Mouse (Mus musculus): Measurements from ENCODE around the gene Tm9sf2. TPM values are rescaled to one million over a fixed set of nuclear protein-coding genes. Genes with fewer than 3 reads are reported as not detected.
"Not testable (repeated sequence)": the region's sequence is repeated elsewhere in the genome, so short reads cannot be mapped to it uniquely, and the experiment has no call there.

Gene Tm9sf2
- 54.0 and 163 TPM in 2 replicates for polyA plus RNA-seq (2012; ENCODE audit: insufficient read depth, low replicate concordance)

GRCm38 (mm10) chr14:122106822-122107468, at the start of gene Tm9sf2:
Gene Tm9sf2, plus strand, starts transcription at chr14:122107038.
- Histone ChIP-seq H3K27me3 (replicated peaks) (no peaks in the 10 kb centered on the region), H3K9me3 (0 out of 2 replicates have a peak, but pooled peaks cover 1% of the 10 kb centered on the region), H3K36me3 (replicated peaks; ENCODE audit: low read length) (peaks cover 29% of the 10 kb centered on the region), H3K4me1 (peaks cover 65% of the 10 kb centered on the region), H3K4me3 (replicated peaks) (peak within 1 kb of the TSS; percentile 97)
- TF ChIP-seq GATA1 (IDR thresholded peaks at IDR 0.05; ENCODE audit: borderline replicate concordance, low read length) (no peak), FLI1 (IDR thresholded peaks at IDR 0.05; ENCODE audit: low read length) (peak; percentile 38; the same call in 1 of the 2 replicates)

GRCm38 (mm10) chr14:122057941-122058346, 48.9 kb upstream of the Tm9sf2 start:
- H3K27me3 ChIP-seq (replicated peaks), result peaks cover 16% of the 10 kb centered on the region
- H3K9me3 ChIP-seq, result no peaks in the 10 kb centered on the region
- H3K4me1 ChIP-seq, result peaks cover 49% of the 10 kb centered on the region
- no peaks in the 10 kb centered on the region for H3K36me3 ChIP-seq (replicated peaks; ENCODE audit: low read length)
- TF ChIP-seq GATA1 (IDR thresholded peaks at IDR 0.05; ENCODE audit: borderline replicate concordance, low read length), result no peak
- no peak for TF ChIP-seq FLI1 (IDR thresholded peaks at IDR 0.05; ENCODE audit: low read length)
- H3K4me3 ChIP-seq (replicated peaks), result no peak overlapping the region

DNA sequence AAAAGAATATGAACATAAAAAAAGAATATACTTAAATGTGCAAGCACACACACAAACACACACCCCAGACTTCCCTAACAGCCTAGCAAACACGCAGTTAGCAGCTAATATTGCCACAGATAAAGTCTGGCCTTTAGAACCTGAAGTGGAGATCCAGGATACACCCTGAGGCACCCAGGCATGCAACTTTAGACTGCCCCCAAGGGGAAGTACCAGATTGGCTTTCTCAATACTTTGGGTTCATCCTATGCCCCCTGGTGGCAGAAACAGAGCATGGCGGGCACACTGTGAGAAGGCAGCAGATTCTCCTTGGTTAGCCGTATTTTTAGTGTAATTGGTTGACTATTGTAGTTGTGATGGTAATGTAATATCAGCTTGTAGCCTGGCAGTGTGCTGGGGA, 46.2 kb upstream of the Tm9sf2 start:
- Histone ChIP-seq H3K36me3 (replicated peaks; ENCODE audit: low read length) (no peaks in the 10 kb centered on the region), H3K4me3 (replicated peaks) (no peak overlapping the region), H3K9me3 (no peaks in the 10 kb centered on the region), H3K4me1 (peaks cover 42% of the 10 kb centered on the region), H3K27me3 (replicated peaks) (peaks cover 17% of the 10 kb centered on the region)
- TF ChIP-seq FLI1 (IDR thresholded peaks at IDR 0.05; ENCODE audit: low read length), result no peak
- TF ChIP-seq GATA1 (IDR thresholded peaks at IDR 0.05; ENCODE audit: borderline replicate concordance, low read length), result no peak

GRCm38 (mm10) chr14:122061376-122061775, 45.5 kb upstream of the Tm9sf2 start:
- TF ChIP-seq GATA1 (IDR thresholded peaks at IDR 0.05; ENCODE audit: borderline replicate concordance, low read length), result no peak
- TF ChIP-seq FLI1 (IDR thresholded peaks at IDR 0.05; ENCODE audit: low read length), result no peak
- H3K4me1 ChIP-seq, result peaks cover 48% of the 10 kb centered on the region
- no peak overlapping the region for H3K4me3 ChIP-seq (replicated peaks)
- peaks cover 13% of the 10 kb centered on the region for H3K27me3 ChIP-seq (replicated peaks)
- H3K36me3 ChIP-seq (replicated peaks; ENCODE audit: low read length), result no peaks in the 10 kb centered on the region
- no peaks in the 10 kb centered on the region for H3K9me3 ChIP-seq

DNA sequence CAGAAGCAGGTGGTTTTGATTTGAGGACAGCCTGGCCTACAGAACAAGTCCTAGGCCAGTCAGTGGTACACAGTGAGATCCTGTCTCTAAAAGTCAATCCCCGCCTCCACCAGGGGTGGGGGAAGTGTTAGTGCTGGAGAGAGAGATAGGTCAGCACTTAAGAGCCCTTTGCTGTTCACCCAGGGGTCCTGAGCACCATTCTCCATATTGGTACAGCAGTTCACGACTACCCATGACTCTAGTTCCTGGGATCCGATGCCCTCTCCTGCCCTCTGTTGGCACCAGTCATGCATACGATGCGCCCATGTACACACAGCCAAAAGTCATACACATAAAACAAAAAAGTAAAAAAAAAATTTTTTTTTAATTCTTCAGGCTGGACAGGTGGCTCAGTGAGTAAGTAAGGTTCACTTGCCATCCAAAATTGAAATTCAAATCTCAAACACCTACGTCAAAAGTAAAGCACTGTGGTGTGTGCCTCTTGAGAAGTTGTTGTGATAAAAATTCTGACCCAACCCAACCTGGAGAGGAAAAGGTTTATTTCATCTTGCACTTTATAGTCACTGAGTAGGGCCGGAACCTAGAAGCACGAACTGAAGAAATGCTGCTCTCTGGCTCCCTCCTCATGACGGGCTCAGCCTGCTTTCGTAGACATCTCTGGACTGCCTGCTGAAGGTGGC, 44.3 kb upstream of the Tm9sf2 start:
- H3K9me3 ChIP-seq, result no peaks in the 10 kb centered on the region
- H3K4me3 ChIP-seq (replicated peaks), result no peak overlapping the region
- H3K4me1 ChIP-seq, result peaks cover 43% of the 10 kb centered on the region
- H3K36me3 ChIP-seq (replicated peaks; ENCODE audit: low read length), result no peaks in the 10 kb centered on the region
- TF ChIP-seq FLI1 (IDR thresholded peaks at IDR 0.05; ENCODE audit: low read length) (no peak), GATA1 (IDR thresholded peaks at IDR 0.05; ENCODE audit: borderline replicate concordance, low read length) (no peak)
- H3K27me3 ChIP-seq (replicated peaks), result peaks cover 4% of the 10 kb centered on the region

- Histone ChIP-seq H3K9me3 (no peaks in the 10 kb centered on the region), H3K4me3 (replicated peaks) (no peak overlapping the region), H3K27me3 (replicated peaks) (peaks cover 2% of the 10 kb centered on the region), H3K36me3 (replicated peaks; ENCODE audit: low read length) (no peaks in the 10 kb centered on the region), H3K4me1 (peaks cover 38% of the 10 kb centered on the region)
- TF ChIP-seq FLI1 (IDR thresholded peaks at IDR 0.05; ENCODE audit: low read length), result no peak
- no peak for TF ChIP-seq GATA1 (IDR thresholded peaks at IDR 0.05; ENCODE audit: borderline replicate concordance, low read length)
Measured at GRCm38 (mm10) chr14:122063599-122063998, 43.2 kb upstream of the Tm9sf2 start.

DNA sequence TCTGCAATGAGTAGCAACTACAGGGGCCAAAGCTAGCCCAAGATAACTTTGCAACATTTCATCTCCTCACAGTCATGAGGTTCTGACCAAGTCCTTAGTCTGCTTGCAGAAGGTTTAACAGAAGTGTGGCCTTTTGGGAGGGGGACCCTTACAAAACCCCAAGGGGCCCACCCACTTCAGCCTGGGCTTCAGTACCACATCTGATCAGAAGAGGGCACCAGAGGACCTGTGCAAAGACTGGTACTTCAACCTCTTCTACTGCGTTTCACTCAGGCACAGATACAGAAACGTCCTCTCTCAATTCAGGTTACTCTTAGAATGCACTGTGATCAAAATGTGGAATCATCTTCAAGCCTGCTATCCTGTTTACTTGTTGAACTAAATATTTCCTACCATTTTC, 42.3 kb upstream of the Tm9sf2 start:
- peaks cover 3% of the 10 kb centered on the region for H3K27me3 ChIP-seq (replicated peaks)
- TF ChIP-seq GATA1 (IDR thresholded peaks at IDR 0.05; ENCODE audit: borderline replicate concordance, low read length), result no peak
- TF ChIP-seq FLI1 (IDR thresholded peaks at IDR 0.05; ENCODE audit: low read length), result no peak
- no peaks in the 10 kb centered on the region for H3K36me3 ChIP-seq (replicated peaks; ENCODE audit: low read length)
- H3K4me1 ChIP-seq, result peaks cover 38% of the 10 kb centered on the region
- H3K9me3 ChIP-seq, result no peaks in the 10 kb centered on the region
- H3K4me3 ChIP-seq (replicated peaks), result no peak overlapping the region

DNA sequence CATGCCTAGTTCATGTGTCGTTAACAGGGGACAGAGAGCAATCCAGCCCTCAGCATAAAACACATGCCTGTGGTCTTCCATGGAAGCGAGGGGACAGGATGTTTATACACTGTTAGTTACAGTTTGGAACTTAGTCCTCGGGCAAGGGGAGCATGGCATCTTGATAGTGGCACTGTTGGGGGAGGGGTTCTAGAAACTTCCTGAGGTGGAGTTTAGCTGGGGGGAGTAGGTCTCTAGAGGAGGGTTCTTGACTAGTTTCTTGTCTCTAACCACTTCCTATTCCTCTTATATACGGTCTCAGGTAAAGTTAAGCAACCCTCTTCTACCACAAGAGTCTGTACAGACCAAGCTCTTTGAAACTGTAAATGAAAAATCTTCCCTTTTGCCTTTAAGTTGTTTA, 40.6 kb upstream of the Tm9sf2 start:
- TF ChIP-seq FLI1 (IDR thresholded peaks at IDR 0.05; ENCODE audit: low read length) (no peak), GATA1 (IDR thresholded peaks at IDR 0.05; ENCODE audit: borderline replicate concordance, low read length) (no peak)
- H3K4me3 ChIP-seq (replicated peaks), result no peak overlapping the region
- H3K27me3 ChIP-seq (replicated peaks), result peaks cover 8% of the 10 kb centered on the region
- no peaks in the 10 kb centered on the region for H3K9me3 ChIP-seq
- peaks cover 42% of the 10 kb centered on the region for H3K4me1 ChIP-seq
- H3K36me3 ChIP-seq (replicated peaks; ENCODE audit: low read length), result no peaks in the 10 kb centered on the region

- H3K36me3 ChIP-seq (replicated peaks; ENCODE audit: low read length); H3K4me3 ChIP-seq (replicated peaks); H3K9me3 ChIP-seq: not testable (repeated sequence)
- H3K27me3 ChIP-seq (replicated peaks), result peaks cover 10% of the 10 kb centered on the region
- peaks cover 35% of the 10 kb centered on the region for H3K4me1 ChIP-seq
Measured at GRCm38 (mm10) chr14:122068036-122068435, 38.8 kb upstream of the Tm9sf2 start.

Measured in megakaryocyte, embryonic 14.5 days (primary cell).